Mouse (Mus musculus): Measurements from ENCODE around the gene 9930021J03Rik. TPM values are rescaled to one million over a fixed set of nuclear protein-coding genes. Genes with fewer than 3 reads are reported as not detected.

The 9930021J03Rik gene
- total RNA-seq, 2 experiments from 2014 or later = 21.5 to 24.5 TPM

GRCm38 (mm10) chr19:29812581-29813460, 7.0 kb upstream of the 9930021J03Rik start, which contains the start of gene Ranbp6:
Gene Ranbp6 (minus strand): TSS chr19:29812974.
- peak; percentile 100 for ATAC-seq (replicated peaks; ENCODE audit: low FRiP score, low TSS enrichment, poor library complexity, severe bottlenecking)

- no peak for ATAC-seq (replicated peaks; ENCODE audit: low FRiP score, low TSS enrichment, poor library complexity, severe bottlenecking)
These were observed 4.2 kb upstream of the 9930021J03Rik start for GRCm38 (mm10) chr19:29810022-29810421.

- ATAC-seq (replicated peaks; ENCODE audit: low FRiP score, low TSS enrichment, poor library complexity, severe bottlenecking) = peak; percentile 92
These were observed 480 bp downstream of the 9930021J03Rik start for GRCm38 (mm10) chr19:29805101-29805916.

- ATAC-seq (replicated peaks; ENCODE audit: low FRiP score, low TSS enrichment, poor library complexity, severe bottlenecking) = no peak
These were observed 1.8 kb downstream of the 9930021J03Rik start for GRCm38 (mm10) chr19:29803946-29804345.

- ATAC-seq (replicated peaks; ENCODE audit: low FRiP score, low TSS enrichment, poor library complexity, severe bottlenecking) = no peak
These were observed 8.4 kb downstream of the 9930021J03Rik start for GRCm38 (mm10) chr19:29797371-29797770.

- ATAC-seq (replicated peaks; ENCODE audit: low FRiP score, low TSS enrichment, poor library complexity, severe bottlenecking) = no peak
These were observed 17.8 kb downstream of the 9930021J03Rik start for GRCm38 (mm10) chr19:29787997-29788396.

- 0 out of 2 replicates have a peak, but pooled peaks have one; percentile 37 for ATAC-seq (replicated peaks; ENCODE audit: low FRiP score, low TSS enrichment, poor library complexity, severe bottlenecking)
These were observed 22.9 kb downstream of the 9930021J03Rik start for GRCm38 (mm10) chr19:29782914-29783313.

- ATAC-seq (replicated peaks; ENCODE audit: low FRiP score, low TSS enrichment, poor library complexity, severe bottlenecking) = no peak
These were observed 51.9 kb downstream of the 9930021J03Rik start for GRCm38 (mm10) chr19:29753939-29754338.

GRCm38 (mm10) chr19:29750994-29751393, 54.8 kb downstream of the 9930021J03Rik start:
- no peak for ATAC-seq (replicated peaks; ENCODE audit: low FRiP score, low TSS enrichment, poor library complexity, severe bottlenecking)

GRCm38 (mm10) chr19:29743531-29743930, 62.3 kb downstream of the 9930021J03Rik start:
- no peak for ATAC-seq (replicated peaks; ENCODE audit: low FRiP score, low TSS enrichment, poor library complexity, severe bottlenecking)

- no peak for ATAC-seq (replicated peaks; ENCODE audit: low FRiP score, low TSS enrichment, poor library complexity, severe bottlenecking)
These were observed 65.1 kb downstream of the 9930021J03Rik start for GRCm38 (mm10) chr19:29740661-29741060.

GRCm38 (mm10) chr19:29739608-29740007, 66.2 kb downstream of the 9930021J03Rik start:
- no peak for ATAC-seq (replicated peaks; ENCODE audit: low FRiP score, low TSS enrichment, poor library complexity, severe bottlenecking)

- no peak for ATAC-seq (replicated peaks; ENCODE audit: low FRiP score, low TSS enrichment, poor library complexity, severe bottlenecking)
These were observed 70.4 kb downstream of the 9930021J03Rik start for GRCm38 (mm10) chr19:29735421-29735820.

GRCm38 (mm10) chr19:29718476-29718875, 87.3 kb downstream of the 9930021J03Rik start:
- no peak for ATAC-seq (replicated peaks; ENCODE audit: low FRiP score, low TSS enrichment, poor library complexity, severe bottlenecking)

GRCm38 (mm10) chr19:29717854-29718253, 87.9 kb downstream of the 9930021J03Rik start:
- no peak for ATAC-seq (replicated peaks; ENCODE audit: low FRiP score, low TSS enrichment, poor library complexity, severe bottlenecking)

- ATAC-seq (replicated peaks; ENCODE audit: low FRiP score, low TSS enrichment, poor library complexity, severe bottlenecking) = no peak
These were observed 92.3 kb downstream of the 9930021J03Rik start for GRCm38 (mm10) chr19:29713451-29713850.

- ATAC-seq (replicated peaks; ENCODE audit: low FRiP score, low TSS enrichment, poor library complexity, severe bottlenecking) = no peak
These were observed 96.3 kb downstream of the 9930021J03Rik start for GRCm38 (mm10) chr19:29709461-29709860.

GRCm38 (mm10) chr19:29708461-29708860, 97.3 kb downstream of the 9930021J03Rik start:
- no peak for ATAC-seq (replicated peaks; ENCODE audit: low FRiP score, low TSS enrichment, poor library complexity, severe bottlenecking)

- ATAC-seq (replicated peaks; ENCODE audit: low FRiP score, low TSS enrichment, poor library complexity, severe bottlenecking) = peak; percentile 93
These were observed 97.8 kb downstream of the 9930021J03Rik start for GRCm38 (mm10) chr19:29708003-29708402.

GRCm38 (mm10) chr19:29707314-29707898, 98.4 kb downstream of the 9930021J03Rik start:
- no peak for ATAC-seq (replicated peaks; ENCODE audit: low FRiP score, low TSS enrichment, poor library complexity, severe bottlenecking)
